Mouse (Mus musculus) lung, postnatal 25 days (tissue): ENCODE data around the gene Alkbh7.
A peak's percentile ranks its signal among the peaks of the same experiment; 100 is the strongest.

Source experiments
- DNase-seq: peaks from one replicate; pipeline ENCODE4 v3.0.0; 2022; ENCODE audit warnings: low spot score

Gene Alkbh7

DNA sequence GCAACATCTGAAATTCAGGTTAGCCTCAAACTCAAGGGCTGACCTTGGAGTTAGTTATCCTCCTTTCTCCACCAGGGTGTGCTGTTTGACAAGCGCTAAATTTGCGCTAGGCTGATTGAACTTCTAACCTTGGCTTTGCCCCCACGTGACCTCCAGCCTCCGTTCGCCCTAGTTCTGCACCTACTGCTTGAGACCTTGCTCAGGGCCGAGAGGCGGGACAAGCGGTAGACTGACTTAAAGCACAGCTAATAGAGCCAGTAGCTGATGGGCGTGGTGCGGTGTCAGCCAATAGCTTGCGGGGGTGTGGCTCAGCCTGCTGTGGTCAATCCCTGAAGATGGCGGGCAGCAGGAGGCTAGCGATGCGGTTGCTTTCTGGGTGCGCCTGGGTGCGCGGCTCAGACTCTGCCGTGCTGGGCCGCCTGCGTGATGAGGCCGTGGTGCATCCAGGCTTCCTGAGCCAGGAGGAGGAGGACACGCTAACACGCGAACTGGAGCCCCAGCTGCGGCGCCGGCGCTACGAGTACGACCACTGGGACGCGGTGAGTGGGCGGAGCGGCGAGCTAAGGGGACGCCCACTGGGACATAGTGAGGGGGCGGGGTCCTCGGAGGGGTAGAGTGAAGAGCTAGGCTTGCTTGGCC lies at the start of gene Alkbh7:
TSS of gene Alkbh7 (plus strand) at position 311 of the 639 bp plus-strand sequence.
- DNase-seq = peak; percentile 99

DNA sequence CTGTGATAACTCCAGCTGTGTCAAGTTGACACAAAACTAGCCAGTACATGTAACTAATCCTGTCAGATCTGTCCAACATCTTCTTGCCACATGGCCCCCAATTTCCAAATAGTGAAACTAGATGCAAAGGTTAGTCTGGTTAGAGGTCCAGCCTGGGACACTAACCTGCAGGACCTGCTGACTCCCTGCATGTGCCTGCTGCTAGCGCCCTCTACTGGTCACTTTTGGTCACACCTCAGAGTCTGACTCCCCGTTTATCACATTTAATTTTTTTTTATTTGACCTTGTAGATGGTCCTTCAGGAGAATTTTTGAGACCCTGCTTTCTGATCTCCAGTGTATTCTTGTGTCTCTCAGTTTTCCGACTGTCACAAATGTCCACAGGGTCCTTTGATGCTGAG lies 46.2 kb upstream of the Alkbh7 start:
- peak; percentile 64 for DNase-seq

DNA sequence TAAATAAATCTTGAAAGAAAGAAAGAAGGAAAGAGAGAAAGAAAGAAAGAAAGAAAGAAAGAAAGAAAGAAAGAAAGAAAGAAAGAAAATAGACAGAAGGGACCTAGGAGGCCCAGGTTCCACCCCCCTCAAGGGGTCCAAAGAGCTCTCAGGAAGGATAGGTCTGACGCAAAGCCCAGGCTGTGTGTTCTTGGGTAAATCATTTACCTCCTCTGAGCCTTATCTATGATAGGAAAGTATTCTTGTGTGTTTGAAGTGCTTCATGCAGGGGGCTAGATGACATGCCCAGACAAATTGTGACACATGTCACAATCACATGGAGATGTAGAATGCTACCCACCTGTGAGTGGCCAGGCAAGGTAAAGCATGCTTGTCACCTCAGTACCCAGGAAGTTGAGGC lies 44.5 kb upstream of the Alkbh7 start:
- no peak for DNase-seq

- no peak for DNase-seq
These were observed 42.3 kb upstream of the Alkbh7 start for GRCm38 (mm10) chr17:56954871-56955270.

DNA sequence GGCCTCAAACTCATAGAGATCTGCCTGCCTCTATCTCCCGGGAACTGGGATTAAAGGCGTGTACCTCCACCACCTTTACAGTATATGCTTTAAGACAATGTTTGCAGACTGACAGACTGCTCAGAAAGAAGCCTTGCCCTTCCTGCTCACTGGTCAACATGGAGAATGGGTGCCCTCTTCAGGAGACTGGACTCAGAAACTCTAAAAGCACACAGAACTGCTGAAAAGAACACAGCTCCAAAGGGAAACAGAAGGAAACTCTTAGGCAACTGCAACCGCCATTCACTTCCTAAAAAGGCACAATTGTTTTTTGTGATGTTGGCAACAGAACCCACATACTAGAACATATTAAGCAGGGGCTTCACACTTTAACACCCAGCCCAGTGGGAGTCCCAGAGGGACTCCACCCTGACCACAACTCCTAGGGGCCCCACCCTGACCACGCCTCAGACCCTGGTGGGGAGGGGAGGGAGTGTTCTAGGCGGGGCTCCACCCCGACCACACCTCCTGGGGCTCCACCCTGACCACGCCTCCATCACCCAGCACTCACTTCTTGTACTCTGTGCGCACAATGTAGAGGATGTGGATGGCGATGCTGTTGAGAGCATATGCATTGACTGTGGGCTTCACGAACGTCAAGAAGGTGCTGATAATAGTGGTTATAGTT lies 39.2 kb upstream of the Alkbh7 start:
- peak; percentile 24 for DNase-seq

GRCm38 (mm10) chr17:56958667-56959066 lies 38.5 kb upstream of the Alkbh7 start:
- no peak for DNase-seq

GRCm38 (mm10) chr17:56961880-56962279 lies 35.3 kb upstream of the Alkbh7 start:
- DNase-seq = no peak

DNA sequence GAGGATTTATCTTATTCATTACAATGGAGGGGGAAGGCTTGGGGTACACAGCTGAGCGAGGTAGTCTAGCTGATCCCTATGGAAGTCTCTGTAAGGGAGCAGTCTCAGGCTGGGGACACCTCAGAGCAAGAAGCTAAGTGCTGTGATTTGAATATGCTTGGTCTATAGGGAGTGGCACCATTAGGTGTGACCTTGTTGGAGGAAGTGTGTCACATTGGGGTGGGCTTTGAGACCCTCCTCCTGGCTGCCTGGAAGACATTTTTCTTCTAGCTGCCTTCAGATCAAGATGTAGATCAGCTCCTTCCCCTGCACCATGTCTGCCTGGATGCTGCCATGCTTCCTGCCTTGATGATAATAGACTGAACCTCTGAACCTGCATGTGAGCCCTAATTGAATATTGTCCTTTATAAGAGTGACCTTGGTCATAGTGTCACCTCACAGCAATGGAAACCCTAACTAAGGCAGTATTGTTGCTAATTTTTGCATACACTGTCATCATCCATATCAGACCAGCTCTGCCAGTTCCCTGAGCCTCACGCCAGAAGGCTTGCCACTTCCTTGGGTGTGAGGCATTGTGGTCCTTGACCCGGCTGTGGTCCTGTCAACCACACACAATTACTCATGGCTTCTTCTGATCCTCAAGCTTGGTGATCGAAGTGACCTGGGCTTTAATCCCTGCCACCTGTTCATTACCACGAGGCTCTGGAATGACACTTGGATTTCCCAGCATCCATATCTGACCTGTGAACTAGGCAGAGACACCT lies 34.3 kb upstream of the Alkbh7 start:
- no peak for DNase-seq

DNA sequence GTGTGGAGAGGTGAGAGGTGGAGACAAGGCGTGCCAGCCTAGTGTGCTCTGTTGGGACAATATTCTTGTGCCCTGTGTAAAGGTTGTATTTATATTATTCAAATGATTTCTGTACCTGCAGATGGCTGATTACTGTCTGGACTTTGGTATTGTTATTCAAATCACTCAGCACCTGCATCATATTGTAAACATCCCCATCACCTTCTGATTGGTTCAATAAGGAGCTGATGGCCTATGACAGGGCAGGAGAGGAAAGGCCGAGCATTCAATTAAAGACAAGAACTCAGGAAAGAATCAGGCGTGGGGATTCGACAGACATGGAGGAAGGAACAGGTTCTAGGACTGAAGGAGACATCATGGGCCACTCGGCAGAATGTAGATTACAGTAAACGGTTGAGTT lies 33.5 kb upstream of the Alkbh7 start:
- DNase-seq = no peak

DNA sequence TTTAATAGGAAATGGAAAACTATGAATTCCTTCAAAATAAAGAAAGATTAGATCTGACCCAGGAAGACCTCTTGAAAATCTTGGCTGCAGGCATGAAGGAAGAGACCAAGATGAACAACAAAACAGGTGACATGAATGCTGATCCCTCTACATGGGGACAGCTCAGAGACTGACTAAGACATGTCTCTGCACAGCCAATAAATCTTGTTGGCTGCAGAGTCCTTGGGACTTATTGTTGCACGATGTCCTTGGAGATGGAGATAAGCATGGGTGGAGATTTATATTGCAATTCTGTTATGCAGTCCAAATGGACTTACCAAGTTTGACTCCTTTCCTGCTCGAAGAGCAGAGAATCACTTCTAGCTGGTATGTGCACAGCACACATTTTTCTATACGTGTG lies 27.8 kb upstream of the Alkbh7 start:
- DNase-seq = no peak

DNA sequence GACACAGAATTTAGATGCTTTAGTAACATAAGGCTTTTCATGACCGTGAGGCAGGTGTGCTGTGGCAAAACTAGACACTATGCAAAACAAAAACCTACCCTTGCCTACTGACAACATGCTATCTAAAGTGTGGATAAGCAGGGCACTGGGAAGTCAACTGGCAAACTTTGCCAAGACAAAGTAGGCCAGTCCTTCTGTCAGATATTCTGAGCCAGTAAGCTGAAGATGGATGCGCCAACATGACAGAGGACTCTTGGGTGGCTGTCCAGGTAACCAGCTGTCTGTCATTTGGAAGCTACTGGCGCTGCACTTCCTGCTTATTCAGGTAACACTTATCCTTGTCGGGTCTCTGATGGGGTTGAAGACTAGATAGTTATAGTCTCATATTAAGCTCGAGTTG lies 27.1 kb upstream of the Alkbh7 start:
- no peak for DNase-seq

GRCm38 (mm10) chr17:56973956-56974707 lies 23.0 kb upstream of the Alkbh7 start:
- DNase-seq = no peak

- DNase-seq = no peak
These were observed 22.4 kb upstream of the Alkbh7 start for GRCm38 (mm10) chr17:56974708-56975240.

DNA sequence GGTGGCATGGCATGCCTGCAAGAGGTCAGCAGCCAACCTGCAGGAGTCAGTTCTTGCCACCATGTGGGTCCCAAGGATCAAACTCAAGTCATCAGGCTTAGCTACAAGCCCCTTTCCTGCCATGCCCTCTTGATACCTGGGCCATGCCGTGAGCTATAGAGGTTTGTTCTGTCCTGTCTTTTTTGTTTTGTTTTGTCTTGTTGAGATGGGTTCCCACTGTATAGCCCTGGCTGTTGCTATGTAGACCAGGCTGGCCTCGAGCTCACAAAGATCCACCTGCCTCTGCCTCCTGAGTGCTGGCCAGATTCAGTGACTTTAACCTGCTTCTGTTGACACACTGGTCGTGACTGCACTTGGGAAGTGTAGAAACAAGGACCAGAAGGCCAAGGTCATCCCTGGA lies 21.7 kb upstream of the Alkbh7 start:
- no peak for DNase-seq

GRCm38 (mm10) chr17:56976531-56977390 lies 20.4 kb upstream of the Alkbh7 start:
- no peak for DNase-seq

DNA sequence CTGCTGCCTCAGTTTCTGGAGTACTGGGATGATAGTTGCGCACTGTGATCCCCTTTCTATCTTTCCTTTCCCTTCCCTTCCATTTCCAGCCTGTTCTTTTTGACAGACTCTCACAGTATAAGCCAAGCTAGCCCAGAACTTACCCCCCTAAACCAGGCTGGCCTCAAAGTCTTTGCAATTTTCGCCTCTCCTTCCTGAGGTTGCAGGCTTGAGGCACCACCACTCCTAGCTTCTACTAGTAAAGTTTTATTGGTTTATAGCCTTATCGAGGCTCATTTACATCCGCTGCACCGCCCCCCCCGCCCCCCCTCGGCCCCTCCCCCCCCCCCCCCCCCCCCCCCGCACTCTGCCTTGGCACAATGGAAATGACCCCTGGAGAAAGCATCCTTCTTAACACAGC lies 17.6 kb upstream of the Alkbh7 start:
- DNase-seq = no peak

DNA sequence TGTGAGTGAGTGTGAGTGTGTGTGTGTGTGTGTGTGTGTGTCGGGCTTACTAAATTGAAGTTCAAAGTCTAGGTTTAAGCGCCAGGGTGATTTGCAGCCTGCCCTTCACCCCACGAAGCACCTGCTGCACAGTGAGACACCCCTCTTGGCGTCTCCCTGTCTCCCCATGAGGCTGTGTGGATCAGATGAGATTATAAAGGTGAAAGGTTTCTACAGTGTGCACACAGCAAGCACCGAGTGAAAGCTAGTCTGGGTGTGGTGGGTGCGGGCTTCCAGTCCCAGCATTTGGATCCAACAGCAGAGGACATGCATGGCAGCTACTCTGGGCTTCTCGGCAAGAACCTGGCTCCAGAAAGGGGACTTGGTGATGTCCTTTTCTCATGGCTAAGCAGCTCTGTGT lies 16.1 kb upstream of the Alkbh7 start:
- no peak for DNase-seq

DNA sequence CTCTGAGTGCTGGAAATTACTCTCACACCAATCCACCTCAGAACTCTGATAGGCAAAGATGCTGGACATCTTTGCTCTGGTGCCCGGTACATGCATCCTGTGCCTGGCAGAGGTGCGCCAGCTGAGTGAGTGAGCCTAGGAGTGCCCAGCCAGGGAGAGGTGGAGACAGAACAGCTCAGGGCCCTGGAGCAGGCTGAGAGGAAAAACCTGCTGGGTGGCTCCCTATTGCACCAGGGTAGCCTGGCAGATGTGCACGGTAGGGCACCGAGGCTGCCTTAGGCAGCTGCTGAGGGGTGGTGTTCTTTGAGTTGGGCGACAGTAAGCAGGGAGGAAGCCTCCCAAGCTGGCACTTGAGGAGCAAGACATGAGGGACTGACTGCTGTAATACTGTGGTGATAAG lies 15.1 kb upstream of the Alkbh7 start, which contains the start of gene Acer1:
TSS of gene Acer1 (minus strand) at position 114 of the 400 bp plus-strand sequence.
- no peak for DNase-seq

DNA sequence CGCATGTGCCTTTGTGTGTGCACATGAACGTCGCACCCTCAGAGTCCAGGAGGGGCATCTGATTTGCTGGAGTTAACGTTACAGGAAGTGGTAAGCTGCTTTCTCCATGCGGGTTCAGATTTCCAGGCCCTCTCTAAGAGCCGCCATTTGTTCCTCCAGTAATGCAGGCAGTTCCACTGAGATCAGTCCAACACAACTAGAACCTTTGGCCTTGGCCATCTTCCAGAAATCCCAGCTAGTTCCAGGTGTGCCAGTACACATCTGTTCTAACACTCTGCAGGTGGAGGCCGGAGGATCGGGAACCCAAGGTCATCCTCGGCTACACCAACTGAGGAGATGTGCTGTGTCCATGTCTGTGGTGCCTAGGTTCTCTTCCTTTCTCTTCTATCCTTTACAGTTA lies 12.3 kb upstream of the Alkbh7 start:
- DNase-seq = no peak

DNA sequence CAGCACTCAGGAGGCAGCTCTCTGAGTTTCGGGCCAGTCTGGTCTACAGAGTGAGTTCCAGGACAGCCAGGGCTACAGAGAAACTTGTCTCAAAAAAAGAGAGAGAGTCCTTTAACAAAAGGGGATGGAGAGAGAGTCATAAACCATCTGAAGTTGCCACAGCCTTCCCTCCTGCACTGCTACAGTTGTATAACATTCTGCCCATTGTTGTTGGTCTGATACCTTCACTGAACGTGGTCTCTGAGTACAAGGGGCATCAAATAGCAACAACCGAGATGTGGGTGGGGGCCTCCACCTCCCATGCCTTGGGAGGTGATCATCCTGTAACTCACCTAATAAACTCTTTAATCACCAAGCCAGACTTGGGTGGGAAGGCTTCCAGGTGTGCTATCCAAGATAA lies 11.5 kb upstream of the Alkbh7 start:
- DNase-seq = no peak

DNA sequence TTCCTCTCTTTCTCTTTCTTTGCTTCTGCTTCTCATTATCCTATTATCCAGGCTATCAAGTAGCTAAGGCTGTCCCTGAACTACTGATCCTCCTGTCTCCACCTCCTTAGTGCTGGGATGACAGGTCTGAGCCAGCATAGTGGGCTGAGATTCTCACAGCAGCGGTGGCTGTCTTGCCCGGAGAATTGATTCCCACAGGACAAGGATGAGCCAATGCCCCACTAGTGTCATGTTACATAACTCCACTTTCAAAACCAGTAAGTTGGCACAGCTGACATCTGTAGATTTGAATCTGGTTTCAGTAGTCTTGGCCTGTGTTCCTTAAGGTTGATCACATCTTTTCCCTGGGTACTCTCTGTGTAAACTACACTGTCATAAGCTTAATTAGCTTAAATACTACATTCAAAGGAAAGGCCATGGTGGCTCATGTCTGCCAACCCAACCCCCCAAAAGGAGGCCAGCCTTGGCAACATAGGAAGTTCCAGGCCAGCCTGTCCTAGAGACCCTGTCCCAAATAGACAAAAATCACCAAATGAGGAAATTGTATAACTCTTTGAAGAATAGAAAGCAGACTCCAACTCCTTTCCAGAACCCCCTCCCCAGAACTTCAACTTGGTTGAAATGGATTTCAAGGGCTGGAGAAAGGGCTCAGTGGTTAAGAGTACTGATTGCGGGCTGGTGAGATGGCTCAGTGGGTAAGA lies 10.9 kb upstream of the Alkbh7 start:
- DNase-seq = no peak
